Mouse (Mus musculus) G1E (cell line): Measurements from ENCODE around the gene Fap. TPM values are rescaled to one million over a fixed set of nuclear protein-coding genes. Genes with fewer than 3 reads are reported as not detected.

Source experiments
- ATAC-seq: 2 replicates; pipeline ENCODE4 v1.8.0; 2016; ENCODE audit warnings: mild to moderate bottlenecking; ENCODE audit not compliant: insufficient number of reproducible peaks, poor library complexity, low FRiP score, severe bottlenecking; ENCODE audit errors: extremely low read depth
- DNase-seq: peaks from one replicate; pipeline ENCODE4 v3.0.0; 2012; ENCODE audit warnings: low spot score
- H3K27me3 ChIP-seq: 2 replicates; pipeline ENCODE4 v1.6.1; 2012; ENCODE audit warnings: mild to moderate bottlenecking, low read length, inconsistent platforms; ENCODE audit not compliant: insufficient read depth
- H3K36me3 ChIP-seq: replicated peaks from 2 replicates; pipeline ENCODE3; 2012; ENCODE audit warnings: mild to moderate bottlenecking, inconsistent platforms
- H3K4me1 ChIP-seq: 2 replicates; pipeline ENCODE4 v1.6.1; 2012; ENCODE audit warnings: low read depth, low read length, inconsistent platforms, mixed read lengths; ENCODE audit not compliant: insufficient read depth
- H3K4me3 ChIP-seq: 2 replicates; pipeline ENCODE4 v1.5.1; 2012; ENCODE audit warnings: low read depth, mild to moderate bottlenecking, inconsistent platforms, low read length, moderate library complexity, mixed read lengths
- H3K9me3 ChIP-seq: replicated peaks from 2 replicates; pipeline ENCODE4 v1.6.1; 2012; ENCODE audit warnings: inconsistent platforms
- CTCF ChIP-seq: IDR thresholded peaks from 2 replicates; pipeline ENCODE4 v1.5.1; 2012; ENCODE audit warnings: low read depth, low read length, inconsistent platforms, mixed read lengths
- GATA1 ChIP-seq: IDR thresholded peaks from 2 replicates; pipeline ENCODE4 v1.6.1; 2012; ENCODE audit warnings: borderline replicate concordance, low read length, inconsistent platforms, mixed read lengths
- GATA2 ChIP-seq: IDR thresholded peaks from 2 replicates; pipeline ENCODE4 v1.6.1; 2012; ENCODE audit warnings: low read depth, low read length, inconsistent platforms, borderline replicate concordance
- POLR2AphosphoS5 ChIP-seq: IDR thresholded peaks from 2 replicates; pipeline ENCODE4 v1.6.1; 2012; ENCODE audit warnings: low read depth, low read length, inconsistent platforms; ENCODE audit not compliant: insufficient replicate concordance
- TAL1 ChIP-seq: conservative IDR thresholded peaks from 2 replicates; pipeline ENCODE4 v1.6.1; 2012; ENCODE audit warnings: low read depth, low read length, inconsistent platforms, mixed read lengths
- polyA plus RNA-seq: library from polyadenylated mRNA; stranded (reverse); fragments of >175 nt; gene quantifications from 2 replicates; pipeline ENCODE4 v1.2.3, GENCODE M21; 2012
- total RNA-seq, 2 experiments: library from RNA; stranded (forward) in 1 of 2; stranded (reverse) in 1 of 2; fragments of 200-1000 nt in 1 of 2; fragments of >200 nt in 1 of 2; fragmentation: Nextera tagmentation in 1 of 2; gene quantifications; 2 replicates each; pipeline ENCODE4 v1.2.3; 2014 to 2017

The Fap gene
- total and polyA plus RNA-seq, 3 experiments = not detected

- TF ChIP-seq GATA2 (no peak), GATA1 (no peak), CTCF (no peak), POLR2AphosphoS5 (no peak), TAL1 (no peak)
- peaks cover 3% of the 10 kb centered on the region for H3K9me3 ChIP-seq
- H3K4me3 ChIP-seq = no peak overlapping the region; the same call in 1 of the 2 replicates
- peaks cover 39% of the 10 kb centered on the region for H3K4me1 ChIP-seq
- DNase-seq (peak; percentile 45), ATAC-seq (peak; percentile 86)
- H3K27me3 ChIP-seq = no peaks in the 10 kb centered on the region
- peaks cover 2% of the 10 kb centered on the region for H3K36me3 ChIP-seq
Measured at GRCm38 (mm10) chr2:62460231-62460710, 113.6 kb downstream of the Fap start.

GRCm38 (mm10) chr2:62459241-62460174 lies 114.4 kb downstream of the Fap start:
- Histone ChIP-seq H3K4me3 (peak overlapping the region; percentile 25; the same call in 1 of the 2 replicates), H3K27me3 (no peaks in the 10 kb centered on the region), H3K4me1 (peaks cover 39% of the 10 kb centered on the region), H3K9me3 (peaks cover 3% of the 10 kb centered on the region), H3K36me3 (peaks cover 2% of the 10 kb centered on the region)
- no peak for DNase-seq
- ATAC-seq = no peak
- TF ChIP-seq TAL1 (no peak), CTCF (no peak), GATA1 (no peak), GATA2 (no peak), POLR2AphosphoS5 (no peak)

- H3K9me3 ChIP-seq = peaks cover 3% of the 10 kb centered on the region
- peaks cover 2% of the 10 kb centered on the region for H3K36me3 ChIP-seq
- ATAC-seq (no peak), DNase-seq (no peak)
- peaks cover 47% of the 10 kb centered on the region for H3K4me1 ChIP-seq
- H3K27me3 ChIP-seq = no peaks in the 10 kb centered on the region
- no peak overlapping the region for H3K4me3 ChIP-seq
- no peak for TF ChIP-seq GATA2
- no peak for TF ChIP-seq CTCF
- no peak for TF ChIP-seq TAL1
- no peak for TF ChIP-seq GATA1
- TF ChIP-seq POLR2AphosphoS5 = no peak
Measured at GRCm38 (mm10) chr2:62458070-62458469, 115.8 kb downstream of the Fap start.

- H3K9me3 ChIP-seq = no peaks in the 10 kb centered on the region
- no peak for ATAC-seq
- H3K36me3 ChIP-seq = no peaks in the 10 kb centered on the region
- TF ChIP-seq POLR2AphosphoS5 (no peak), CTCF (no peak)
- no peak overlapping the region for H3K4me3 ChIP-seq
- no peaks in the 10 kb centered on the region for H3K27me3 ChIP-seq
- peaks cover 27% of the 10 kb centered on the region for H3K4me1 ChIP-seq
- DNase-seq = no peak
Measured at GRCm38 (mm10) chr2:62454991-62455390, 118.9 kb downstream of the Fap start.

- no peak for DNase-seq
- H3K9me3 ChIP-seq = no peaks in the 10 kb centered on the region
- no peak overlapping the region for H3K4me3 ChIP-seq
- ATAC-seq = no peak
- no peaks in the 10 kb centered on the region for H3K27me3 ChIP-seq
- H3K36me3 ChIP-seq = no peaks in the 10 kb centered on the region
- peaks cover 18% of the 10 kb centered on the region for H3K4me1 ChIP-seq
- TF ChIP-seq POLR2AphosphoS5 (no peak), CTCF (no peak), GATA2 (no peak), TAL1 (no peak), GATA1 (no peak)
Measured at GRCm38 (mm10) chr2:62454033-62454432, 119.8 kb downstream of the Fap start.

Other genes with a start within 250 kb of the Fap start
- 2.3 and 5.2 TPM in 2 replicates for gene Dpp4, start 161.8 kb downstream of the Fap start, total RNA-seq (2014; fragmentation: Nextera tagmentation)
- gene Dpp4, start 161.8 kb downstream of the Fap start, total RNA-seq (2017) = 0.27 and 0.70 TPM in 2 replicates
- 0.04 TPM in 2 replicates for gene Dpp4, start 161.8 kb downstream of the Fap start, polyA plus RNA-seq
- 1.7 TPM in 1 of 2 replicates, not detected in the other for gene Gcg, start 90.4 kb downstream of the Fap start, total RNA-seq (2014; fragmentation: Nextera tagmentation)
- 0.16 and 0.41 TPM in 2 replicates for gene Gcg, start 90.4 kb downstream of the Fap start, total RNA-seq (2017)
- 0.05 TPM in 1 of 2 replicates, not detected in the other for gene Gcg, start 90.4 kb downstream of the Fap start, polyA plus RNA-seq
- gene Ifih1, start 72.2 kb upstream of the Fap start, total RNA-seq (2014; fragmentation: Nextera tagmentation) = 27.5 and 31.9 TPM in 2 replicates
- 16.1 and 20.8 TPM in 2 replicates for gene Ifih1, start 72.2 kb upstream of the Fap start, total RNA-seq (2017)
- 7.0 and 7.2 TPM in 2 replicates for gene Ifih1, start 72.2 kb upstream of the Fap start, polyA plus RNA-seq
- 32.4 and 38.0 TPM in 2 replicates for gene Gca, start 90.2 kb upstream of the Fap start, total RNA-seq (2014; fragmentation: Nextera tagmentation)
- 4.1 and 4.3 TPM in 2 replicates for gene Gca, start 90.2 kb upstream of the Fap start, total RNA-seq (2017)
- gene Gca, start 90.2 kb upstream of the Fap start, polyA plus RNA-seq = 0.56 and 0.90 TPM in 2 replicates